Mouse (Mus musculus): ENCODE measurements around the gene Atp1a4.
A peak's percentile ranks its signal among the peaks of the same experiment; 100 is the strongest.

- peak; percentile 53 for TF ChIP-seq CTCF (IDR thresholded peaks at IDR 0.05; ENCODE audit: control insufficient read depth, insufficient read depth, low read length)
- TF ChIP-seq POLR2A (IDR thresholded peaks at IDR 0.05; ENCODE audit: borderline replicate concordance, control insufficient read depth, low read depth, low read length): no peak
These were observed 69.3 kb downstream of the Atp1a4 start for GRCm38 (mm10) chr1:172188891-172189290.

All from bone marrow, adult 2 months (tissue).